Mouse (Mus musculus) heart, embryonic 15.5 days (tissue): ENCODE data around the gene Utrn. TPM values are rescaled to one million over a fixed set of nuclear protein-coding genes. Genes with fewer than 3 reads are reported as not detected.
"Not testable (repeated sequence)": the region's sequence is repeated elsewhere in the genome, so short reads cannot be mapped to it uniquely, and the experiment has no call there.

Experiments
- ATAC-seq: fragments of 200-750 bp; cut with Nextera tagmentation; replicated peaks from 2 replicates; pipeline ENCODE4 v1.8.0; 2017; ENCODE audit warnings: low read depth, moderate TSS enrichment; ENCODE audit not compliant: insufficient number of reproducible peaks, insufficient read depth, low FRiP score
- H3K27ac ChIP-seq: fragments of 300-500 bp; sonication (generic); 2 replicates; pipeline ENCODE4 v1.5.1; 2015; ENCODE audit warnings: mild to moderate bottlenecking, inconsistent platforms
- H3K27me3 ChIP-seq: fragments of 300-500 bp; sonication (generic); 2 replicates; pipeline ENCODE4 v1.6.1; 2015; ENCODE audit warnings: inconsistent platforms
- H3K36me3 ChIP-seq: fragments of 300-500 bp; sonication (generic); 2 replicates; pipeline ENCODE4 v1.6.1; 2015; ENCODE audit warnings: mild to moderate bottlenecking, inconsistent platforms
- H3K4me1 ChIP-seq: fragments of 300-500 bp; sonication (generic); replicated peaks from 2 replicates; pipeline ENCODE4 v1.6.1; 2015; ENCODE audit warnings: inconsistent platforms
- H3K4me2 ChIP-seq: fragments of 300-500 bp; sonication (generic); 2 replicates; pipeline ENCODE4 v1.6.1; 2015; ENCODE audit warnings: inconsistent platforms, mild to moderate bottlenecking, moderate library complexity
- H3K4me3 ChIP-seq: fragments of 300-500 bp; sonication (generic); 2 replicates; pipeline ENCODE4 v1.5.1; 2015; ENCODE audit warnings: mild to moderate bottlenecking, inconsistent platforms
- H3K9ac ChIP-seq: fragments of 300-500 bp; sonication (generic); 2 replicates; pipeline ENCODE4 v1.6.1; 2015; ENCODE audit warnings: mild to moderate bottlenecking, inconsistent platforms
- H3K9me3 ChIP-seq: fragments of 300-500 bp; sonication (generic); replicated peaks from 2 replicates; pipeline ENCODE4 v1.6.1; 2016; ENCODE audit warnings: inconsistent platforms
- WGBS: fragments of 180-500 bp; shearing (Covaris S2); methylation state at CpG from one replicate; pipeline ENCODE4 v1.1.7; 2015; ENCODE audit warnings: mixed read lengths; 5-methylcytosine and 5-hydroxymethylcytosine counted together
- polyA plus RNA-seq: library from polyadenylated mRNA; unstranded; fragments of >200 nt; fragmentation: Nextera tagmentation; extraction: Ambion mirVana; gene quantifications from 2 replicates; pipeline ENCODE4 v1.2.1, GENCODE M21; 2015

Gene Utrn
- polyA plus RNA-seq, 1 experiment from 2014 or later: 58.8 TPM

DNA sequence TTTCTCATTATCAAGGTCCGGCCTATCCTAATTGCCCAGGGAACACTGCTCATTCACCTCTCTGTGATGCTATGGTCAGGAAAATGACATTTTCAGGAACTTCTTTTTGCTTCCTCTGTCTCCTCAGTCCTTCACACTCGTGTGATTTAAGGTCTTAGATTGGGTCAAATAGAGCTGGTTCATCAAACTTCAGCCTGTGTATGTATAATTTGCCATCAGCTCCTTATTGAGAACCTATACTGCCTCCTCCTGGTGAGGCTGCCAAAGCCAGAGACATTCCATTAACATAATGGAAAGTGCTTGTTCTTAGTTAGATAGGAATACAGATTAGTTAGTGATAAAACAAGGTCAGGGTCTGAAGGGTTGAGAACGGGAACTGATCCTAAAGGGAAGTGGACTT is 253.4 kb downstream of the Utrn start:
- Histone ChIP-seq H3K27me3 (no peaks in the 10 kb centered on the region), H3K4me3 (no peak overlapping the region), H3K4me1 (0 out of 2 replicates have a peak, but pooled peaks cover 6% of the 10 kb centered on the region), H3K27ac (no peak overlapping the region), H3K9me3 (no peaks in the 10 kb centered on the region), H3K9ac (no peak overlapping the region), H3K36me3 (no peaks in the 10 kb centered on the region), H3K4me2 (no peak overlapping the region)
- WGBS: 69% methylated on average over 3 of the region's 3 CpGs
- ATAC-seq: no peak

DNA sequence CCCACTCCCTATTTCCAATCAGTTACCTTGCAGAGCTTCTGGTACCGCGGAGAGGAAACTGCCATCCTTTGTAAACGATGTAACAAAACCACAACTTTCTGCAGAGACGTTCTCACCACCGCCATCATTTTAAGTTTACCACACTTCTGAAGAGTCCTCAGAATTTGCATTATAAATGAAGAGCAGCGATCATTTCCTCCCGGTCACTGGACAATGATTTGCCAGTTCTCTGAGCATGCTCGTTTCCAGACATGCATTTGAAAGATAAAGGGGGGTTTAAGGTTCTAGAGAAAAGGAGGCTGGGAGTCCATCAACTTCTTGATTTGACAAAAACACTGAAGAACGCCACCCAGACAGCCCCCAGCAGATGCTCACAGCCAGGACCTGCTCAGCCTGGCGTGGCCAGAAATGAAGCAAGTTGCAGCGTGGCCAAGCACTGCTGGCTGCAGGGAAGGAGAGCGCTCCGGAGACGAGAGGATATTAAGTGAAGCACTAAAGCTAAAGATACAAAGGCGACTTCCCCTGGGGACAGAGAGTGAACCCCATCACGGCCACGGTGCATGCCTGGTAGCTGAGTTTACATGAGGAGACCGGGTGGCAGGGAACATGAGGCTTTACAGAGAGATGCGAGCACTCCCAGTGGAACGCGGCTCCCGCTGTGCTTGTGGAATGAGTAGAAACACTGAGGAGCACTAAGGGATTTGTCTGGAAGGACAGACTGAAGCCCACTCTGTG is 254.5 kb downstream of the Utrn start:
- Histone ChIP-seq H3K36me3 (no peaks in the 10 kb centered on the region), H3K9me3 (no peaks in the 10 kb centered on the region), H3K4me2 (peak overlapping the region; percentile 48), H3K4me1 (0 out of 2 replicates have a peak, but pooled peaks cover 6% of the 10 kb centered on the region), H3K27me3 (no peaks in the 10 kb centered on the region), H3K27ac (no peak overlapping the region), H3K9ac (no peak overlapping the region), H3K4me3 (peak overlapping the region; percentile 22)
- WGBS: 20% methylated on average over 22 of the region's 22 CpGs
- ATAC-seq: no peak

DNA sequence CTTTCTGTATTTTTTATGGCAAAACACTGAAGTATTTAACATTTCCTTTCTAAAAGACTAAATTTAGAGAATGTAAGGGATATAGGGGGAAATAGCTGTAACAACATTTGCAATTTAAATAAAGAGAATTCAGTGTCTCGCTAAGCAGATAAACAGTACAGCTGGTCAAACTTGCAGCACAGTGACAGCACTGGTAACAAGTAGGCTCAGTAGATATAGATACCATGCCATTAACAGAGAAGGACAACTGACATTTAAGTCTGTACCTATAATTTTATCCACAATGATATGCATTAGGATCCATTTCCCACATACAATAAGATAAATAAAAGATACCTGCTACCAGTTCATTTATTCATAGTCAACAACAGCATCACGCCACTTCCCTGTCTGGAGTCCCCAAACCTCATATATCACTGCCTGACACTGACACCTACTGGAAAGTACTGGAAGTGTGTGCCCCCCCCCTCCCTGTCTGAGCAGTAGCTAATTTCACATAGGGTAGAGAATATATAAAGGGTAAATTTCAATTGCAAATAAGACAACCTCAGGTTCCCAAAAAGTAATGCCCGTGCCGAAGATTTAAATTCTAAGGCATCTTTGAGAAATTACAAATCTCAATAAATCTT is 256.8 kb downstream of the Utrn start:
- Histone ChIP-seq H3K4me1 (0 out of 2 replicates have a peak, but pooled peaks cover 6% of the 10 kb centered on the region), H3K27ac (no peak overlapping the region), H3K36me3 (no peaks in the 10 kb centered on the region), H3K9ac (no peak overlapping the region), H3K9me3 (no peaks in the 10 kb centered on the region), H3K27me3 (no peaks in the 10 kb centered on the region), H3K4me2 (no peak overlapping the region), H3K4me3 (no peak overlapping the region)
- ATAC-seq: no peak
- WGBS: 30% methylated on average over 4 of the region's 4 CpGs

DNA sequence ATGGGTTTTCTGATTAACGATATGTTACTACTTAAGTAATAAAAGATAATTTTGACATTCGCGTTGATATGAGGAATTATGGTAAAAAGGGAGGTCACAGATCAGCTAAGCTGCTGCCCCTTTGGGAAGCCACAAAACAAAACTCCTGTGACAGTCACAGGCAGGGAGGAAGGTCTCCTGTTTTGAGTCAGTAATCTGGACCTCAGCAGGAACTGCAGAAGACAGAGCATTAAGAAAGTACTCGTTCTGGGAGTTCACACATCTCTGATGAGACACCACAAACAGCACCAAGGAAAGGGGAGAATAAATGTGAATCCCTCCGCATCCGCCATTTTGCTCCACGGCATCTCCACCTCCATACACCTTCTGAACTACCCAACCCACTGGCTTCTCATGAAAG is 259.3 kb downstream of the Utrn start:
- Histone ChIP-seq H3K27ac (no peak overlapping the region), H3K9me3 (no peaks in the 10 kb centered on the region), H3K4me1 (0 out of 2 replicates have a peak, but pooled peaks cover 5% of the 10 kb centered on the region), H3K4me2 (no peak overlapping the region), H3K36me3 (no peaks in the 10 kb centered on the region), H3K4me3 (no peak overlapping the region), H3K27me3 (no peaks in the 10 kb centered on the region), H3K9ac (no peak overlapping the region)
- ATAC-seq: no peak
- WGBS: 77% methylated on average over 7 of the region's 7 CpGs

DNA sequence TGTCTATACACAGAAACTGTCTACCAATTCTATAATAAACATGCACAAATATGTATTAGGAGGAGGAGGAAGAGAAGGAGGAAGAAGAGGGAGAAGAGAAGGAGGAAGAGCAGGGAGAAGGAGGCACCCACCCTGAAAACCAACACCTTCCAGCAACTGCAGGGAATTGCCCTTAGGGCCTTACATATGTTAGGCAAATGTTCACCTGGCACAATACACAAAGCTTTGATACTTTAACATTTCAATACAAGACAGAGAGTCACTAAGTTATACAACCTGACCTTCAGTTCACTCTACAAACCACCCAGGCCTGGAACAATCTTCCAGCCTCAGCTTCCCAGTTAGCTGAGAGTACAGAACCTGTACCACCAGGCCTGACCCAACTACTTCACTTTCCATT is 260.5 kb downstream of the Utrn start:
- Histone ChIP-seq H3K4me3 (no peak overlapping the region), H3K27me3 (no peaks in the 10 kb centered on the region), H3K36me3 (no peaks in the 10 kb centered on the region)

DNA sequence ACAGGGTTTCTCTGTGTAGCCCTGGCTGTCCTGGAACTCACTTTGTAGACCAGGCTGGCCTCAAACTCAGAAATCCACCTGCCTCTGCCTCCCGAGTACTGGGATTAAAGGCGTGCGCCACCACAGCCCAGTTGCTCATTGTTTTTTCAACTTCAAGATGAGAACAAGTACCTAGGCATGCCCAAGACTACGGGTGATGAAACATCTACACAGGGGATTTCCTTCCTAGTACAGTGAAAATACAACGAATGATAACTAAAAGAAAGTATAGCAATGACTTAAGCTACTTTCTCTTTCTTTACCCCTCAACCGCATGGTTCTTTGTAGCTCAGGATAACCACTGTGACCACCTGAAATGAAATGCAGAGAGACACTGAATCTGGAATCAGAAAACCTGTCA is 262.0 kb downstream of the Utrn start:
- not testable (repeated sequence) for H3K4me2 ChIP-seq, H3K27ac ChIP-seq, H3K4me1 ChIP-seq, H3K27me3 ChIP-seq, H3K4me3 ChIP-seq, H3K36me3 ChIP-seq, H3K9me3 ChIP-seq, ATAC-seq, H3K9ac ChIP-seq
- WGBS: 87% methylated on average over 6 of the region's 6 CpGs

More for the DNA sequence above, 260.5 kb downstream of the Utrn start:
- Histone ChIP-seq H3K4me1 (no peaks in the 10 kb centered on the region), H3K4me2 (no peak overlapping the region), H3K27ac (no peak overlapping the region), H3K9me3 (no peaks in the 10 kb centered on the region), H3K9ac (no peak overlapping the region)
- ATAC-seq: no peak

DNA sequence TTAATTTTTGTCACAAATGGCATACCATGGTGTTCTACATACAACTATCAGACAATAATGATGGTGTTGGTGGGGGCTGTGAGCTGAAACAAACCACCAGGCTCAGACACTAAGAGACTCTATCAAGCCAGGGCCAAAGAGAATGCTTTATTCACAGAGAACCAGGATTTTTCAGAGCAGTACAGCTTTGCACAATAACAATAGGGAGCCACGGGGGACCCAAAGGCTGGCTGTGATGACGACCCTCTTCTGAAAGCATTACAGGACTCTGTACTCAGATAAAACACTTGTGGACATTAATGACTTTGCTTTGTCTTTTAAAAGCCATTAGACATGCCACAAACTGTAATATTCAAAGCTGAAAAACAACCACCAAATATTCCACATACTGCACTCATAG is 273.8 kb downstream of the Utrn start:
- WGBS: 38% methylated on average over 2 of the region's 2 CpGs
- Histone ChIP-seq H3K4me3 (no peak overlapping the region), H3K27ac (no peak overlapping the region), H3K36me3 (no peaks in the 10 kb centered on the region), H3K9ac (no peak overlapping the region), H3K27me3 (no peaks in the 10 kb centered on the region), H3K4me1 (no peaks in the 10 kb centered on the region), H3K4me2 (no peak overlapping the region), H3K9me3 (no peaks in the 10 kb centered on the region)
- no peak for ATAC-seq

DNA sequence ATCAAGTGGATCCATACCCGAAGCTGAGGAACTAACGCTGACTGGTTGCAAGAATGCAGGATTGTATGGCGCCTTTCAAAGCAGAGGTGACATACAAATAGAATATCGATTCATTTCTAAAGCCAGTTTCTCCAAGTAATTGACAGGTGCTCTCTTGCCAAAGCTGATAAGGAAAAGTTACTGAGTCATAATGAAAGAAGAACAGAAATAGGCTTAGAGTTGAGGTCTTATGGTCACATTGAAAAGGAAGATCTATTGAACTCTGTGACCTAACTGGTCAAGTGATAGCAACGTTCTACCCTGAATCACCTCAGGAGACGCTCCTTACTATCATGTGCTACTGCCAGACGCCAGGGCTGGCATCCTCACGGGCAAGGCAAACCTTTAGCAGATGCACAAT is 274.2 kb downstream of the Utrn start:
- Histone ChIP-seq H3K4me3 (no peak overlapping the region), H3K27ac (no peak overlapping the region), H3K4me2 (no peak overlapping the region), H3K36me3 (no peaks in the 10 kb centered on the region), H3K4me1 (no peaks in the 10 kb centered on the region), H3K9me3 (no peaks in the 10 kb centered on the region), H3K27me3 (no peaks in the 10 kb centered on the region), H3K9ac (no peak overlapping the region)
- 85% methylated on average over 8 of the region's 8 CpGs for WGBS
- no peak for ATAC-seq

DNA sequence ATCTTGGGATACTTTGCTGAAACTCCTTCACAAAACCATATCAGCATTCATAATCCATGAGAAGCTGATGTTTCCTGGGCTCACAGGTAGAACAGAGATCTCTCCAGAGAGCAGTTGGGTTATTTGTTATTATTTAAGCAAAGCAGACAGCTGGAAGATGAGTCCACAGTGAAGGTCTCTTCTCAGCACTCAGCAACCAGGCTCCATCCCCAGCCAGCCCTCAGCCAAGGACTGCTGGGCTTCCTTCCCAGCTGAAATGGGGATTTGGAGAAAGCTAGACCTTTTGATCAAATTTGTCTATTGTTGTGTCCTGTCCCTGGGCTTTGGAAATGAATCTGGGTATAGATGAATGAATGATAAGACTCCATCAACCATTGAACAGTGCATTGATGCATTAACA is 276.1 kb downstream of the Utrn start:
- no peak for ATAC-seq
- no peaks in the 10 kb centered on the region for H3K4me1 ChIP-seq
- H3K27ac ChIP-seq: no peak overlapping the region
- H3K27me3 ChIP-seq: no peaks in the 10 kb centered on the region
- H3K9me3 ChIP-seq: no peaks in the 10 kb centered on the region
- H3K36me3 ChIP-seq: no peaks in the 10 kb centered on the region
- no peak overlapping the region for H3K9ac ChIP-seq
- no peak overlapping the region for H3K4me3 ChIP-seq
- no peak overlapping the region for H3K4me2 ChIP-seq

DNA sequence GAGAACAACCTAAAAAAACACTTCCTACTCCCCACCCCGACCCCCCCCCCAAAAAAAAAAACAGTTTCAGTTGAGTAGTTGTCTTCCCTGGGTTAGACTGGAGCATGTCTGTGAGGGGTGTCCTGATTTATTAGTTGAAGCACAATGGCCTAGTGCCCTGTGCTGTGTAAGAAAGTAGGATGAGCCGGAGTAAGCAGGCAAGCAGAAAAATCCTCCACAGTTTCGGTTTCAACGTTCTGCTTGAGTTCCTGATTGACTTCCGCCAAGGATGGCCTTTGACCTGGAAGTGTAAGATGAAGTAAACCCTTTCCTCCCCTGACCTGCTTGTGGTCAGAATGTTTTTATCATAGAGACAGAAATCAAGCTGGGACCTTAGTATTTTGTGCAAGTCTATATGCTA is 277.2 kb downstream of the Utrn start:
- ATAC-seq: no peak
- Histone ChIP-seq H3K4me1 (no peaks in the 10 kb centered on the region), H3K4me2 (no peak overlapping the region), H3K9me3 (no peaks in the 10 kb centered on the region), H3K36me3 (no peaks in the 10 kb centered on the region), H3K4me3 (no peak overlapping the region), H3K27me3 (no peaks in the 10 kb centered on the region), H3K27ac (no peak overlapping the region), H3K9ac (no peak overlapping the region)
- WGBS: 54% methylated on average over 5 of the region's 5 CpGs

DNA sequence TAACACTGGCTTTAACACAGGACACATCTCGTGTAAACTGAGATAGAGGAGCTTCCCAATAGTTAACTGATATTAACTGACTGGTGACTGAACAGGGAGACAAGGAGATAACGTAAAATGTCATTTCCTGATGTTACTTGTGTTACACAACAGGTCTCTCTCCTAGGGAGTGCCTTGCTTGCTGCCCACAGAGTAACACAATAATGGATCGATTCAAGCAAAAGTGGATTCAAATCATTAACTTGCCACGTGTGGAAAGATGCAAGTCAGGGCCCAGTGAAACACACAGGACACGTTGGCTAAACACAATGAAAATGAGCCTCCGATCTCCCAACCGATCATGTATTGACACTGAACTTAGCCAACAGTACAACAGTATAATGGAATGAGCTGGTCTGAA is 281.1 kb downstream of the Utrn start:
- no peaks in the 10 kb centered on the region for H3K27me3 ChIP-seq
- H3K4me1 ChIP-seq: no peaks in the 10 kb centered on the region
- no peak overlapping the region for H3K9ac ChIP-seq
- H3K4me2 ChIP-seq: no peak overlapping the region
- H3K36me3 ChIP-seq: no peaks in the 10 kb centered on the region
- H3K9me3 ChIP-seq: no peaks in the 10 kb centered on the region; the same call in 1 of the 2 replicates
- 87% methylated on average over 7 of the region's 7 CpGs for WGBS
- no peak overlapping the region for H3K27ac ChIP-seq
- ATAC-seq: no peak
- H3K4me3 ChIP-seq: no peak overlapping the region

DNA sequence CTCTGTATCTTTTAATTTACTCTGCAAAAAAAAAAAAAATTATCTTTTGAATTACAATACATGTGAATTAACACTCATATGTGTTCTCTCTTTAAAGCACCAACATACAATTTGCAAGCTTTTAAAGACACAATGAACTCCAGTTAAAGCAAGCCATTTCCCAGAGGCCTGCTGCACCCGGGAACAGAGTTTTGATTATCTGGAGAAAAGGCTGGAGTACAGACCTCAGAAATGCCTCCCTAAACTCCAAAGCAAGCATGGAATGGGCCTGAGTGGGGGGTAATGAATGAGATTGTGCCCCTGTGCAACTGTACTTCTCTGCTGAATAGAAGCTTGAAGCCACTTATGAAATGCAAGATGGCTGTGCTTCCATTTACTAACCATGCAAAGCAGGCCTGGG is 281.8 kb downstream of the Utrn start:
- Histone ChIP-seq H3K27ac (no peak overlapping the region), H3K9me3 (no peaks in the 10 kb centered on the region; the same call in 1 of the 2 replicates), H3K4me1 (no peaks in the 10 kb centered on the region), H3K36me3 (no peaks in the 10 kb centered on the region), H3K9ac (no peak overlapping the region), H3K27me3 (no peaks in the 10 kb centered on the region), H3K4me2 (no peak overlapping the region), H3K4me3 (no peak overlapping the region)
- no peak for ATAC-seq
- WGBS: 86% methylated on average over 1 of the region's 1 CpGs
